Mouse (Mus musculus) midbrain, postnatal 0 days (tissue): ENCODE results near the gene Mrtfa. TPM values are rescaled to one million over a fixed set of nuclear protein-coding genes. Genes with fewer than 3 reads are reported as not detected.

ENCODE experiments used
- ATAC-seq: fragments of 200-750 bp; cut with Nextera tagmentation; 2 replicates; pipeline ENCODE4 v1.8.0; 2017; ENCODE audit warnings: moderate number of reproducible peaks, mild to moderate bottlenecking, moderate TSS enrichment, moderate library complexity; ENCODE audit not compliant: low FRiP score
- DNase-seq: peaks from one replicate; pipeline ENCODE4 v3.0.0-alpha.2; 2015; ENCODE audit warnings: low spot score
- H3K27ac ChIP-seq: fragments of 300-500 bp; sonication (generic); 2 replicates; pipeline ENCODE4 v1.5.1; 2014; ENCODE audit warnings: low read depth, mild to moderate bottlenecking, low read length, mixed read lengths
- H3K27me3 ChIP-seq: fragments of 300-500 bp; sonication (generic); 2 replicates; pipeline ENCODE4 v1.6.1; 2014; ENCODE audit warnings: low read length, control low read depth, mixed read lengths; ENCODE audit not compliant: insufficient read depth
- H3K36me3 ChIP-seq: fragments of 300-500 bp; sonication (generic); 2 replicates; pipeline ENCODE4 v1.6.1; 2014; ENCODE audit warnings: low read length, control low read depth, mixed read lengths; ENCODE audit not compliant: insufficient read depth
- H3K4me1 ChIP-seq: fragments of 300-500 bp; sonication (generic); 2 replicates; pipeline ENCODE4 v1.6.1; 2014; ENCODE audit warnings: mild to moderate bottlenecking, control low read depth, antibody characterized with exemption, low read length, mixed read lengths; ENCODE audit not compliant: insufficient read depth
- H3K4me2 ChIP-seq: fragments of 300-500 bp; sonication (generic); 2 replicates; pipeline ENCODE4 v1.6.1; 2014; ENCODE audit warnings: low read depth, mild to moderate bottlenecking, low read length, mixed read lengths; ENCODE audit not compliant: poor library complexity, severe bottlenecking
- H3K4me3 ChIP-seq: fragments of 300-500 bp; sonication (generic); 2 replicates; pipeline ENCODE4 v1.5.1; 2014; ENCODE audit warnings: low read depth, mild to moderate bottlenecking, low read length, moderate library complexity
- H3K9ac ChIP-seq: fragments of 300-500 bp; sonication (generic); replicated peaks from 2 replicates; pipeline ENCODE4 v1.6.1; 2014; ENCODE audit warnings: mild to moderate bottlenecking, low read length, moderate library complexity, mixed read lengths; ENCODE audit not compliant: poor library complexity, severe bottlenecking
- H3K9me3 ChIP-seq: fragments of 300-500 bp; sonication (generic); 2 replicates; pipeline ENCODE4 v1.6.1; 2016; ENCODE audit warnings: low read length, control low read depth
- CTCF ChIP-seq: IDR thresholded peaks from 2 replicates; pipeline ENCODE4 v1.5.1; 2016; ENCODE audit warnings: antibody characterized with exemption, mild to moderate bottlenecking
- WGBS: fragments of 180-500 bp; shearing (Covaris S2); extraction: QIAGEN DNeasy Blood & Tissue Kit; methylation state at CpG from one replicate; pipeline ENCODE4 v1.1.7; 2014; 5-methylcytosine and 5-hydroxymethylcytosine counted together
- polyA plus RNA-seq: library from polyadenylated mRNA; unstranded; fragments of >200 nt; fragmentation: Nextera tagmentation; extraction: Ambion mirVana; gene quantifications from 2 replicates; pipeline ENCODE4 v1.2.1, GENCODE M21; 2015
- total RNA-seq: library from RNA; depleted of rRNA; stranded (reverse); fragments of >200 nt; gene quantifications from 2 replicates; pipeline ENCODE4 v1.2.3, GENCODE M21; 2014

Gene Mrtfa
- total and polyA plus RNA-seq, 2 experiments from 2014 or later = 22.6 to 44.1 TPM

DNA sequence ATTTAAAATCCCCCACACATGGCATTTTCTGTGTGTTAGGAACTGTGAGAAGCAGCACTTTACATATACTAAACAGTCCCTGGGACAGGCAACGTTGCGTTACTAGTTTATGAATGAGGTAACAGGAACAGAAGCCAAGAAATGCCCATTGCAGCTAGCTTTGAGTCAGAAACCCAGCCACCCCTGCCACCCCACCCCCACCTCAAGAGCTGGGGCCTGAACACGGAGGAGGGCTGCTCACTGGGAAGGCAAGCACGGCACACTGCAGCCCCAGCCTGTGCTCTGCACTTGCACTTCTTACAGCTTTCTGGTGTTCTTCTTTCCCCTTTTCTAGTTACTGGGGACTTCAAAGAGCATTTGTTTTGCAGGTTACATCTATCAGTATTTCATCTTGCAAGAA lies 93.1 kb downstream of the Mrtfa start:
- no peak overlapping the region for H3K9ac ChIP-seq
- H3K4me2 ChIP-seq = no peak overlapping the region
- no peak for DNase-seq
- no peaks in the 10 kb centered on the region for H3K9me3 ChIP-seq
- no peaks in the 10 kb centered on the region for H3K27me3 ChIP-seq
- 0 out of 2 replicates have a peak, but pooled peaks cover 3% of the 10 kb centered on the region for H3K4me1 ChIP-seq
- H3K27ac ChIP-seq = no peak overlapping the region; the same call in 1 of the 2 replicates
- no peak for ATAC-seq
- WGBS = 28% methylated on average over 4 of the region's 4 CpGs
- H3K4me3 ChIP-seq = no peak overlapping the region
- no peaks in the 10 kb centered on the region for H3K36me3 ChIP-seq
- no peak for TF ChIP-seq CTCF

DNA sequence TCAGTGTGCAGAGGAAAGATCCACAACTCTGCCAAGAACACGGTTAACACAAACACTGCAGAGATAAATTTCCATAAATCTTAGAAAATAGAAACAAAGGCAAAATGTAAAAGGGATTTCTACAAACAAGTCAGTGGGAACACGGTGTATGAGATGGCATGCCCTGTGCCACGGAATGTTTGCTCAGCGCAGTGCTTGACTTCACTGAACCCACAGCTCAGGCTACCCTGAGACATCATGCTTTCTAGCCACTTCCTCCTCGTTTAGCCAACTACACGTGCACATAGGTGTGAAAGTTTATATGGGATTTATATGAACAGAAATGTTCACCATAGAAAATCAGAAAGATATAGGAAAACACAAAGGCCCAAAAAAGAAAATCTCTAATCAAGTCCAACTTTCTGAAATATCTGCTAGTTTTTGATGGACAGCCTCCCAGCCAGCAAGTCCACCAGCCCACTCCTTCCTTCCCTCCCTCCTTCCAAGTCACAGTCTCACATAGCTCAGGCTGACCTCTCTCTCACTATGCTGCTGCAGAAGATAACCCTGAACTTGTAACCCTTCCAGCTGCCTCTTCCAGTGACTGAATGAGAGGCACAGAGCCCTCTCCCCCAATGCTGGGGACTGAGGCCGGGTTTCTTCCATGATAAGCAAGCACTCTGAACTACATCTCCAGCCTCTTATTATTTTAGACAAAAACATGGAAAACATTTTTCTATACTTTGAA lies 94.1 kb downstream of the Mrtfa start:
- WGBS = 81% methylated on average over 7 of the region's 7 CpGs
- no peak overlapping the region for H3K9ac ChIP-seq
- DNase-seq (no peak), ATAC-seq (no peak)
- no peak overlapping the region for H3K27ac ChIP-seq
- no peaks in the 10 kb centered on the region for H3K36me3 ChIP-seq
- H3K27me3 ChIP-seq = no peaks in the 10 kb centered on the region
- H3K4me3 ChIP-seq = no peak overlapping the region
- H3K9me3 ChIP-seq = no peaks in the 10 kb centered on the region
- no peak overlapping the region for H3K4me2 ChIP-seq
- TF ChIP-seq CTCF = no peak
- no peaks in the 10 kb centered on the region for H3K4me1 ChIP-seq

DNA sequence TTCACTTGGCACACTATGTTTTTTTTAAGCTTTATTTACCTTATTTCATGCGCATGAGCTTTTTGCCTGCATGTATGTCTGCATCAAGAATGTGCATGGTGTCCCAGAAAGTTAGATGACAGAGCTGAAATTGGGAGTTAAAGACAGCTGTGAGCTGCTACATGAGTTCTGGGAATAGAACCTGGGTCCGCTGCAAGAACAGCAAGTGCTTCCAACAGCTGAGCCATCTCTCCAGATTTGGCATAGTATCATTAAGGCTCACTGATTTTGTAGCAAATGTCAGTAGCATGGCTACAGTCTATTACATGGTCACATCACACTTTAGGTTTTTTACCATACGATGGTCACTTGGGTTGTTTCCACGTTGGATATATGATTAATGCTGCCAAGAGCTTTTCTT lies 97.5 kb downstream of the Mrtfa start:
- no peak for ATAC-seq
- Histone ChIP-seq H3K4me2 (no peak overlapping the region), H3K4me1 (no peaks in the 10 kb centered on the region)

DNA sequence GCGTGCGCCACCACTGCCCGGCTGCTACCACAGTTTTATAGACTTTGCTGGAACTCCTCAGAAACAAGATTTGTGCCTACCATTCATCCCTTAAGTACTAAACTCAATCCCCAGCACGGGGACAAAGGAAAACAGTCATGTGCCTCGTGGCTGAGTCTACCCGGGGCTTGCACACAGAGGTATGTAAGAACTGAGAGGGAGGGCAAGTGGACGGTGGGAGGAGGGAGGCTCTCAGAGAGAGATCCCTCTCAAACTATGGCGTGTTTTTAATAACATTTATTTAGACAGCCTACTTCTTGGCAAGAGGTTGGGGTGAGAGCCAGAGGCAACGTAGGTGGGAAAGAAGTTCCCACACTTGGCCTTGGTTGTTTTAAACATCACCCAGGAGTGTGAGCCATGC lies 98.8 kb downstream of the Mrtfa start:
- no peak for DNase-seq
- H3K36me3 ChIP-seq = no peaks in the 10 kb centered on the region
- H3K4me2 ChIP-seq = no peak overlapping the region
- no peak for TF ChIP-seq CTCF
- H3K9me3 ChIP-seq = no peaks in the 10 kb centered on the region
- 78% methylated on average over 9 of the region's 9 CpGs for WGBS
- H3K4me1 ChIP-seq = no peaks in the 10 kb centered on the region
- no peak overlapping the region for H3K4me3 ChIP-seq
- no peaks in the 10 kb centered on the region for H3K27me3 ChIP-seq
- no peak overlapping the region for H3K9ac ChIP-seq
- H3K27ac ChIP-seq = no peak overlapping the region
- no peak for ATAC-seq

More for the DNA sequence above, 97.5 kb downstream of the Mrtfa start:
- Histone ChIP-seq H3K4me3 (no peak overlapping the region), H3K9me3 (no peaks in the 10 kb centered on the region), H3K27me3 (no peaks in the 10 kb centered on the region), H3K27ac (no peak overlapping the region), H3K9ac (no peak overlapping the region), H3K36me3 (no peaks in the 10 kb centered on the region)
- 94% methylated on average over 4 of the region's 4 CpGs for WGBS
- TF ChIP-seq CTCF = no peak
- no peak for DNase-seq

DNA sequence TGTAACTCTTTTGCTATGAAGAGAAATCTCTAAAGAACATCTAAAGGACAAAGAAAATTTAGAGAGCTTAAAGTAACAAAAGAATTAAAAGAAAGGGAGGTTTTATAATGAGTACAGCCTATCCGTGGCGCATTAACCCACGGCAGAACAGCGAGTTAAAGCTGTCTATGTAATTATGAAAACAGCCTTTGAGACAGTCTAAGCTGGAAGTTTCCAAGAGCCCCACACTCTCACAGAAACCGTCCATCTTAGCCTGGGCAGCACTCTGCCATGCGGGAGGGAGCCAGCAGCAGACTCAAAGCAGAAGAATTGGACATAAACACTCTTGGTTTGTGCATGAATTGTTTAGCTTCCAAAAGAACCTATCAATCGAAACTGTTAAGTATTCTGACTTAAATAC lies 103.0 kb downstream of the Mrtfa start:
- Histone ChIP-seq H3K9me3 (no peaks in the 10 kb centered on the region), H3K4me2 (no peak overlapping the region), H3K9ac (no peak overlapping the region), H3K27me3 (no peaks in the 10 kb centered on the region), H3K4me3 (no peak overlapping the region), H3K27ac (no peak overlapping the region), H3K36me3 (no peaks in the 10 kb centered on the region), H3K4me1 (peaks cover 2% of the 10 kb centered on the region; the same call in 1 of the 2 replicates)
- ATAC-seq (no peak), DNase-seq (no peak)
- no peak for TF ChIP-seq CTCF
- WGBS = 31% methylated on average over 7 of the region's 7 CpGs

DNA sequence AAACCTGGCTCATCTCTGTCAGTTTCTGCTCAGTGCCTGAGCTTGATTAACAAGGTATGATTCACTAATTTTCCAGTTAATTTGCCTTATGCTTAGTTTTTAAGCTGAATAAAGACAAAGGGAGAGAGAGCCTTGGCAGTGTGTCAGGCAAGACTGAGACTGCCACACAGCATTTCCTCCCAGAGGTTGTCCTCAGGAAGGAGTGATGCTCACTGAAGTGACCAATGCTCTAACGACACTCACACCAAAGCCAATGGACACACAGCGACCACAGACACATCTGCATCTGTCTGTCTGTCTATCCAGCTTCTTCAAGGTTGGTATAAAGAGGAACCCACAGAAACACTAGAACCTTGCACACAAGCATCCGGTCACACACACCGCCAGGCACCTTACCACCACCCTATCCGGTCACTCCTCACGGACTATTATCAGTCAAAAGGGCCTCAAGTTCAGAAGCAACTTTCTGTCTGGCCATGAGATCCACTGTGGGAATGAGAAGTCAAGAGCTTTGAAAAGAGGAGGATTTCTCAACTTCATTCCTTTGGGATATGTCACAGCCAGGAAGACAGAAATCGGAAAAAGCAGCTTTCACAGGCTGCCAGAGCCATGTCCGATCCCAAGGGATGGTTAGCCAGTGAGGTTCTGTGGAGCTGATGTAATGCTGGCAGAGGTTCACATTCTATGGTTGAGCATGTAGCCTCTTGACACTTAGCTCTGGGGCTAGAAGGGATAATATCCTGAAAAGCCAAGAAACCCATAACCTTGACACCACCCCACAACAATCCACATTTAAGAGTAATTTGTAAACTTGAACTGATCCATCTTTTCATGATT lies 103.7 kb downstream of the Mrtfa start:
- ATAC-seq (no peak), DNase-seq (peak; percentile 73)
- H3K27ac ChIP-seq = no peak overlapping the region
- H3K27me3 ChIP-seq = no peaks in the 10 kb centered on the region
- H3K4me2 ChIP-seq = no peak overlapping the region
- no peak overlapping the region for H3K9ac ChIP-seq
- TF ChIP-seq CTCF = no peak
- 82% methylated on average over 8 of the region's 8 CpGs for WGBS
- H3K4me1 ChIP-seq = peaks cover 2% of the 10 kb centered on the region; the same call in 1 of the 2 replicates
- no peaks in the 10 kb centered on the region for H3K36me3 ChIP-seq
- no peak overlapping the region for H3K4me3 ChIP-seq
- no peaks in the 10 kb centered on the region for H3K9me3 ChIP-seq
